Mouse (Mus musculus) kidney, adult 9 months (tissue): ENCODE data around the gene Krtap17-1.

ENCODE experiments used
- DNase-seq: peaks from one replicate; pipeline ENCODE4 v3.0.0; 2022

Krtap17-1 gene

GRCm38 (mm10) chr11:99948175-99948574 lies 45.6 kb downstream of the Krtap17-1 start, which contains the start of gene Krtap9-5:
Gene Krtap9-5 (plus strand): TSS chr11:99948475.
- no peak for DNase-seq
